Mouse (Mus musculus): Measurements from ENCODE around the gene Tmem30b.
"Not testable (repeated sequence)": the region's sequence is repeated elsewhere in the genome, so short reads cannot be mapped to it uniquely, and the experiment has no call there.

Gene Tmem30b

GRCm38 (mm10) chr12:73558525-73559195 lies 12.5 kb upstream of the Tmem30b start:
- CTCF ChIA-PET, result no interaction called here

GRCm38 (mm10) chr12:73554155-73554554 lies 8.0 kb upstream of the Tmem30b start:
- CTCF ChIA-PET, result interaction anchor here (0.5 kb wide), 1 partner anchor 519 kb away, joined by 3 read pairs; no protein-coding TSS in a partner anchor

GRCm38 (mm10) chr12:73548259-73548658 lies 2.1 kb upstream of the Tmem30b start:
- CTCF ChIA-PET, result no interaction called here

- CTCF ChIA-PET, result no interaction called here
Observed at GRCm38 (mm10) chr12:73547646-73548045, 1.5 kb upstream of the Tmem30b start.

GRCm38 (mm10) chr12:73545672-73546085 lies 513 bp downstream of the Tmem30b start:
- CTCF ChIA-PET, result interaction anchor here (0.7 kb wide), 1 partner anchor 120 kb away, joined by 3 read pairs; no protein-coding TSS in a partner anchor

- CTCF ChIA-PET, result no interaction called here
Observed at GRCm38 (mm10) chr12:73544736-73545671, 1.2 kb downstream of the Tmem30b start.

- CTCF ChIA-PET, result no interaction called here
Observed at GRCm38 (mm10) chr12:73543191-73543590, 3.0 kb downstream of the Tmem30b start.

- CTCF ChIA-PET, result no interaction called here
Observed at GRCm38 (mm10) chr12:73540402-73540801, 5.8 kb downstream of the Tmem30b start.

- CTCF ChIA-PET, result no interaction called here
Observed at GRCm38 (mm10) chr12:73539151-73539550, 7.0 kb downstream of the Tmem30b start.

- CTCF ChIA-PET, result not testable (repeated sequence)
Observed at GRCm38 (mm10) chr12:73538139-73538508, 8.1 kb downstream of the Tmem30b start.

- CTCF ChIA-PET, result no interaction called here
Observed at GRCm38 (mm10) chr12:73537499-73538138, 8.6 kb downstream of the Tmem30b start.

- CTCF ChIA-PET, result interaction anchor here (0.7 to 1.0 kb wide), 2 partner anchors 9 to 30 kb away, joined by 4 to 8 read pairs; no protein-coding TSS in a partner anchor
Observed at GRCm38 (mm10) chr12:73534591-73534990, 11.6 kb downstream of the Tmem30b start.

GRCm38 (mm10) chr12:73531889-73532479 lies 14.2 kb downstream of the Tmem30b start:
- CTCF ChIA-PET, result no interaction called here

- CTCF ChIA-PET, result no interaction called here
Observed at GRCm38 (mm10) chr12:73529590-73529989, 16.6 kb downstream of the Tmem30b start.

- CTCF ChIA-PET, result interaction anchor here (0.8 kb wide), 1 partner anchor 508 kb away, joined by 4 read pairs; no protein-coding TSS in a partner anchor
Observed at GRCm38 (mm10) chr12:73529131-73529530, 17.1 kb downstream of the Tmem30b start.

- CTCF ChIA-PET, result interaction anchor here (0.8 kb wide), 1 partner anchor 507 kb away, joined by 4 read pairs; no protein-coding TSS in a partner anchor
Observed at GRCm38 (mm10) chr12:73528142-73528541, 18.1 kb downstream of the Tmem30b start.

- CTCF ChIA-PET, result interaction anchor here (0.8 kb wide), 1 partner anchor 9 kb away, joined by 4 read pairs; no protein-coding TSS in a partner anchor
Observed at GRCm38 (mm10) chr12:73525254-73525885, 20.8 kb downstream of the Tmem30b start.

GRCm38 (mm10) chr12:73523066-73523465 lies 23.1 kb downstream of the Tmem30b start:
- CTCF ChIA-PET, result no interaction called here

- CTCF ChIA-PET, result no interaction called here
Observed at GRCm38 (mm10) chr12:73521944-73522343, 24.2 kb downstream of the Tmem30b start.

GRCm38 (mm10) chr12:73521238-73521841 lies 24.9 kb downstream of the Tmem30b start:
- CTCF ChIA-PET, result no interaction called here

GRCm38 (mm10) chr12:73517768-73518167 lies 28.4 kb downstream of the Tmem30b start:
- CTCF ChIA-PET, result interaction anchor here (0.8 kb wide), 1 partner anchor 497 kb away, joined by 7 read pairs; no protein-coding TSS in a partner anchor

All from spleen, embryonic (tissue).